Mouse (Mus musculus): ENCODE measurements around the gene Gse1.

Gene Gse1

DNA sequence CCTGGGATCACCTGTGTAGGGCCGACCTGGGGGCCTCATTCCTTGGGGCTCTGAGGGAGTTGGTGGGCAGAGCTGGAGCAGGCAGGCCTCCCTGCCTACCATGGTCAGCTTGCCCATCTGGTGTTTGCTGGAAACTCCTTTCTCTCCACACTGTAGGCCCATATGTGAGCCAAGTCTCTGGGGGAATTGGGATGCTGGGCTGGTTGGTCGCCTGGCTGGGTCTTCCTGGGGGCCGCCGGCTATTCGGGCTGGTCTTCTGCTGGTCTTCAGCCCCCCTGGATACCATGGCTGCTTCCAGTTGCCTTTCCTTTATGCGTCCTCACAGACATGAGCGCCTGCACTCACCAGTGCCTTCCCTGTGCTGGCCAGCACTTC is 293.3 kb downstream of the Gse1 start:
- no peak for DNase-seq

DNA sequence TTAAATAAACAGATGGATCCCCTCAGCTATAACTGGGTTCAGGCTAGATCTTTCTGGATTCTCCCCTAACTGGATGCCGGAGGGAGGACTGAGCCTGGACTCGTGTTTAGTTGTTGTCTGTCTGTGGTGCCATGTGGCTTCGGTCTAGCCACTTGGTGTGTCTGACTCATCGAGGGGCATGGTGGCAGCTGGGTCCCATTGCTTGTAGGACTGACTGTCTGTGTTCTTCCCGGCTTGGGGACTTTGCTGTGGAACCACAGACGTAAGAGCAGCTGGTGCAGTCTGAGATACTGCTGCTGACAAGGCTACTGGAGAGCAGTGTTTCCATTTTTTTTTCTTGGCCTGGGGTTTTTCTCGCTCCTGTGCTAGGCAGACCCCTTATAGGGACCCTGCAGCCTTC is 295.4 kb downstream of the Gse1 start:
- DNase-seq = no peak

DNA sequence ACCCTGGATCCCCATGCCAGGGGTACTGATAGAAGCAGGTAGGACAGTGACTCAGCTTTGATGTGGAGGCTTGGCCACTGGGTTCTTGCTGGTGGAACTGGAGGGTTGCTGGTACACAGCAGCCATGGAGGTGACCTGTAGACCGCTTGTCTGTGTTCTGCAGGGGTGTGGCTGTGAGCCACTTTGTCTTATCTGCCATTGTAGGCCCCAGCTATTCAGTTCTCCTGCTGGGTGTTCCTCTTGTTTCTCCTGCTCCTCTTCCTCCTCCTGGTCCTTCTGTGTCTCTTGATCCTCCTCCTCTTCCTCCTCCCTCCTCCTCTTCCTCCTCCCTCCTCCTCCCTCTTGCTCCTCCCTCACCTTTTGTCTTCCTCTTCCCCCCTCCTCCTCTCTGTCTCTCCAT is 296.9 kb downstream of the Gse1 start:
- no peak for DNase-seq

DNA sequence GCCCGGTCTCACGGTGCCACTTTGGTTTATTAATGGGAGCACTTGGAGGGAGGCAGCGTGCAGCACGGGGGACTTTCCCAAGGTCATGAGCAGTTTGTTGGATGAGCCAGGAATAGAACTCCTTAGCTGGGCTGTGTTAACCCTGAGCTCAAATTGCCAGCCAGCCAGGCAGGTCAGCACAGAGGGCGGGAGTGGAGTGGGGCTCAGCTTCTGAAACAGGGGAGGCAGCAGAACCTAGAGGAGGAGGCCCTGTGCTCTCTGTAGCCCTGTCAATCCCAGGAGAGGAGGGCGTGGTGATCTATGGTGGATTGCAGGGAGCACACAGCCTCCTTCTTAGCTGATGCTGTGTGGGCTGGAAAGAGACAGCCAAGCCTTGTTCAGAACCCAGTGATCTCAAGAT is 297.6 kb downstream of the Gse1 start:
- DNase-seq = no peak

DNA sequence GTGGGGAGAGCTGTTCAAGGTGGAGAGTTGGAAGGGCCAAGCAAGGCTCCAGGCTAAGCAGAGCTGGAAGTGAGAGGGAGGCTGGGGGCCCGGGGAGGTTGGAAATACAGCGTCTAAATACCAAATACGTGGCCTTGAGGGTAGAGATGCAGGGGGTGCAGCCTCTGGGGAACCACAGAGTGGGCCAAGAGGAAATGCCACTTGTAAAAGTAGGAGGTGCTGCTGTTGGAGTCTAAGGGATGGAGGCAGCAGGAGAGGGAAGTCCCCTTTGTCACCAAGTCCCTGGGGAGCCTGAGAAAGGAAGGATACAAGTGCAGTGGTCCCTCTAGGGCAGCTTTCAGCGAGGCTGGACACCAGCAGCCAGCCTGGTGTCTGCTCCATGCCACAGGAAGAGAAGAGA is 298.3 kb downstream of the Gse1 start:
- no peak for DNase-seq

DNA sequence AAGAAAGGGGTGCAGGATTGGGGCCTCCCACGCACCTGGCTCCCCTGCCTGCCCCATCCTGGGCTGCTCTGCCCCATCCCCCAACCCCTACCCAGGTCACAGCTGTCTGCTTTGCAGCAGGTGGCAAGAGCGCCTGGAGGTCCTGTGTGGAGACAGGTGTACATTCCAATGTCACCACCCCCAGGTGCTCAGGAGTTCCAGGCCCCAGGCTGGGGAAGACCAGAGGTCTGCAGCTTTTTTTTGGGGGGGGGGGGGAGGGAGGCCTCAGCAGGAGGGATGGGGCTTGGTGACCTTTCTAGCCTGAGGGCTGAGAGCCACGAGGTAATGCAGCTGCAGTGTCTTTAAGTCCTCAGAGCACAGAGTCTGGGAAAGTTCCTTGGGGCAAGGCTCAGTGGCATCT is 300.1 kb downstream of the Gse1 start:
- DNase-seq = no peak

DNA sequence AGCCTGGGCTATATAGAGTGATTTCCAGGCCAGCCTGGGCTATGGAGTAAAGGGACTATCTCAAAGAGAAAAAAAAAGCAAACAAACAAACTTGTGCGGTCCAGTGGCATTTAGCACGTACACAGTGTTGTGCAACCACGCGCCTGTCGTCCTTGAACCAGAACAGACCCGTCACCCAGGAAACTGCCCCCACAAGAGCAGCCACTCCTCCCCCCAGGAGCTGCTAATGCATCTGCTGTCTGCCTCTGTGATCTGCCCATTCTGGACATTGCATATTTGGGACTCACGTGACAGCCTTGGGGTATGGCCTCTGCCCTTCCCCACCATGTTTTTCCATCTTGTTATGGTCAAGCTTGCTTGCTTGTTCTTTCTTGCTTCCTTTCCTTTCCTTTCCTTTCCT is 301.0 kb downstream of the Gse1 start:
- DNase-seq = no peak

DNA sequence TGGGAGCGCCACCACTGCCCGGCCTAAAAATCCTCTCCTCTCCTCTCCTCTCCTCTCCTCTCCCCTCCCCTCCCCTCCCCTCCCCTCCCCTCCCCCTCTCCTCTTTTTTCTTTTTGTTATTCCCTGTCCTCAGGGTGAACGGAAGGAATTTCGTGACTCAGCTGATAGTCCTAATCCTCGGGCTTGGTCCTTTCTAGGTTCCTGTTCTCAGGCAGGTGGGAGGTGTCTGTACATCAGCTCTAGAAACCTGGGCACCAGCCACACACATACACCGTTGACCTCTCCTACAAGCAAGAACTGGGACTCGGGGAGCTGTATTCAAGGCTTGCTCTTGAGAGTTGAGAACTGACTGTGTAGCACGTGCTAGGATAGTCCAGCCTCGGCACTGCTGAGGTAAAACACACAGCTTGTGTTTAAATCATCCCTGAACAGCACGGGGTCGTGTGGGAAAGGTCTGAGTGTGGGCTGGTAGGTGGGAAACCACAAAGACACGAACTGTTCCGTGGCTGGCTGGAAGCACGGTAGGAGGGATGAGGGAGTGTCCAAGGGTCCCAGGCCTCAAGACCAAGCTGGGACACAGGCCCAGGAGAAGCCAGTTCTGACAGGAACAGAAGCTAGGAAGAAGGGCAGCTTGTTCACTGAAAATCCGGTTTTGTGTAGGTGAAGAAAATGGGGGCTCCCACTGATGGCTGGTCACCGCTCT is 302.8 kb downstream of the Gse1 start:
- DNase-seq = no peak

DNA sequence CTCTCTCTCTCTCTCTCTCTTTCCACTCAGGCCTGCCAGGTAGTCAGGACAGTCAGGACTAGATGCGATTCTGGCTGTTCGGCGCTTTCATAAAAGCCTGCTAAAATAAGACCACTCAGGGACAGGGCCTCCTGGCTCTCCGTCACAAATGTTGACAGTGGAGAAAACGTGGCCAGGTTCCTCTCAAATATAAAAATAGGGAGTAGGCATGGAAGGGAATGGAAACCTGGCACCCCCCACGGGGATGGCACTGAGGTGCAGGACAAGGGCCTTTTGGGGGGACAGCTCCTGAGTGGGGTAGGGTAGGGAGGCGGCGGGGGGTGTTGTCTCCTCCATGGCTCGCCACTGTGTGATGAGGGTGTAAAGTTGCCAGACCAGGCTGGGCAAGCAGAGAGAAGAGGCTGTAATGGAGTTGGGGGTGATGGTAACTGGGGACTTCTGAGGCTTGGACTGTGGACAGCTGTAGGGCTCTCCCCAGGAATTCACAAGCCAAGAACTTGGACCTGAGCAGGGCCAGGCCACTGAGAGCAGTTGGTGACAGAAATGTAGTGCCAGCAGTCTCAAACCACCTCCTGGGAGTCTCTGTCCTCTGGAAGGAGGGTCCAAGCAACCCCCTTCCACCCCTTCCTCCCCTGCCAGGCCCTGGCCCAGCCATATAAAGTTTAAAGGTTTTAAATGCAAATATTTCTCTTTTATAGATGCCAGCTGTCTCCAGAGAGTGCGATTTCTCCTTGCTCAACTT is 303.7 kb downstream of the Gse1 start:
- no peak for DNase-seq

DNA sequence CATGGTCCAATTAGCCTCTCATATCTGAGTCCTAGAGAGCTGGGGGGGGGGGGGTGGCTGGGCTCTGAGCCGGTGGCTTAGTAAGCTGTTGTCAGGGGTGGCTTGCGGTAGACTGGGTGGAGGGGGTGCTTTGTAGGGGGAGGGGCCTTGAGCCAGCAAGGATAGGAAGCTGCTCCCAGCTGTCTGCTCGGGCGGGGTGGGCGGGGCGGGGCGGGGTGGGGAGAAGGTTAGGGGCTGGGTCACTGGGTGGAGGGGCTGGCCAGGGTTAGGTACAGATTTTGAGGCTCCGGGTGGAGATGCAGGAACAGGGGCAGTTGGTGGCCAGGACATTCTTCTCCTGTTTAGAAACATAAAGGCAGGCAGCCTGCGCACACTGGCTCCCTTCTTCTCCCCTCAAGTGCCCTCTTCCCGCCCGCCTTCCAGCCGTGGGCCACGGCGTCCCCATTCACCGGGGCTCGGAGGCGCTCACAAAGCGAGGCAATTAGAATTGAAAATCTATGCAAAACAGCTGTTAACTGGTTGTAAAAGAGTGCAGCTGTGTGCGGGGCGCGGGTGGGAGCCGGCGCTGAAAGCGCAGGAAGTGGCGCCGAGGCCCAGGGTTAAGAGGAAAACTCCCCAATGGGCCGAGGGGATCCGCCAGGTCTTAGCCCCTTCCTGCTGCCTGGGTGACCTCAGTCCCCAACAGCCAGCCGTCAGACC is 304.4 kb downstream of the Gse1 start:
- no peak for DNase-seq

DNA sequence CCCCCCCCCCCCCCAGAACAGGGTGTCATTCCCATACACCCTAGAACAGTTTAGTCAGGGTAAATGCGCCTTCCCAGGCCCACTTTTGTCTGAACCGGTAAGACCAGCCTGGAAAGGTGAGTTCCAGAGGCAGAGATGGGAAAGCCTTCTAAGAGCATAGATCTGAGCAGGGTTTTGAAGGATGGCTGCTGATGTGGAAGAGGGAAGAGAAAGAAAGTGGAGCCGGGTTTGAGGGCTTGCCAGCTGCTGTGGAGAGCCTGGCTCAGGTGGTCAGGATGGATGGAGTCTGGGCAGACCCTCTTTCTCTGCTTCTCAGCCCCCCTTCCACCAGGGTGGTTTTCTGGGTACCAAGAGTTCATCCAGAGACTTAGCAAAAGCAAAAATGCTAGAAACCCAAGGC is 305.1 kb downstream of the Gse1 start:
- DNase-seq = no peak

DNA sequence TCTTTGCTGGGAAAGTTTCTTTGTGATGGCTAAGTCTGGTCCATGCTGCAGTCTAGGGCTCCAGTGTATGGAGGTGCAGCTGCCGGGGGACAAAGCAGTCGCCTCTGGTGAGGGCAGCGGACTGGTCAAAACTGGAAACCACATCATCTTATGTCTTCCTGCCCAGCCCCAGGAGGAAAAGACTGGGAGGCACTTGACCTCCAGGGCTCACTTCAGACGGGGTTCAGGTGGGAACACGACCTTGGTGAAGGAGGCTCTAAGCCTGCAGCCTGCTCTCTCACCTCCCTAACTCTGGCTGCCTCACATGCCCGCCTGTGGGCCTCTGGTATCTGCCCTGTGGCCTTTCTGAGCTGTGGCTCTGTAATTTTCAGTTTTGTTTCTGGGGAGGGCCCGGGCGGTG is 305.8 kb downstream of the Gse1 start:
- no peak for DNase-seq

DNA sequence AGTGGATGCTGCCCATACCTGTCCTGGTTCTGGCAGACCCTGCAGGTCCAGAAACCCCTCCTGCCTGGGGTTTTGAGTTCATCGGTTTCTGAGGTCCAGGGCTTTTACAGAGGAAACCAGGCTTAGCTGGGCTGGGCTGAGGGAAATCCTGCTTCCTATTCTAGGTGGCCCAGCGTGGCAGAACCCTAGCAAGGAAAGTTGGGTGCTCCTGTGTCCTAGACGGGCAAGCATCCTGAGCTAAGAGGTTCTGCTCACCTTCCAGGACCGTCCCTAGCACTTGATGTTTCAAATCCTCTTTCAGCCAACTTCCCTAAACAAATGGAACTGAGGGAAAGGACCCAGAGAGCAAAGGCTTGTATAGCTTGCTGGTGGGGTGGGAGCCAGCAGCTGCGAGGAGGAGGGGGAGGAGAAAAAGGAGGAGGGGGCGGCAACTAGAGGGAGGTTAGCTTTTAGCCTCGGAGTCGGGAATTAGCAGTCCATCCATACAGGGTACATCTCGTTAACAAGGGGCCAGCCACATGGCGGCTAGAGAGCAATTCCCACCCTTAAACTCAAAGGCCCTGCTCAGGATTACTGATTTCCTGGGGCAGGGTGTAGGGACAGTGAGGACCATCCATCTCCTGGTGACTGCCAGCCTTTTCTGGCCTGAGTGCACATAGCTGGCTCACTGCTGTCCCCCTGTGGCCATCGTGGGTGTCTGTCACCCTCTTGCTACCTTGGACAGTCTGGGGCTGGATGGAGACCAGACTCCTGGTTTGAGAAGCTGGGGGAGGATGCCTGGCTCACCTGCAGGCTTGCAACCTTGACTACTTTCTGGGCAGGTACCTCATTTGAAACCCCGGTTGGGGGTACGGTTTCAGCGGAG is 306.5 kb downstream of the Gse1 start:
- DNase-seq = peak; percentile 89

DNA sequence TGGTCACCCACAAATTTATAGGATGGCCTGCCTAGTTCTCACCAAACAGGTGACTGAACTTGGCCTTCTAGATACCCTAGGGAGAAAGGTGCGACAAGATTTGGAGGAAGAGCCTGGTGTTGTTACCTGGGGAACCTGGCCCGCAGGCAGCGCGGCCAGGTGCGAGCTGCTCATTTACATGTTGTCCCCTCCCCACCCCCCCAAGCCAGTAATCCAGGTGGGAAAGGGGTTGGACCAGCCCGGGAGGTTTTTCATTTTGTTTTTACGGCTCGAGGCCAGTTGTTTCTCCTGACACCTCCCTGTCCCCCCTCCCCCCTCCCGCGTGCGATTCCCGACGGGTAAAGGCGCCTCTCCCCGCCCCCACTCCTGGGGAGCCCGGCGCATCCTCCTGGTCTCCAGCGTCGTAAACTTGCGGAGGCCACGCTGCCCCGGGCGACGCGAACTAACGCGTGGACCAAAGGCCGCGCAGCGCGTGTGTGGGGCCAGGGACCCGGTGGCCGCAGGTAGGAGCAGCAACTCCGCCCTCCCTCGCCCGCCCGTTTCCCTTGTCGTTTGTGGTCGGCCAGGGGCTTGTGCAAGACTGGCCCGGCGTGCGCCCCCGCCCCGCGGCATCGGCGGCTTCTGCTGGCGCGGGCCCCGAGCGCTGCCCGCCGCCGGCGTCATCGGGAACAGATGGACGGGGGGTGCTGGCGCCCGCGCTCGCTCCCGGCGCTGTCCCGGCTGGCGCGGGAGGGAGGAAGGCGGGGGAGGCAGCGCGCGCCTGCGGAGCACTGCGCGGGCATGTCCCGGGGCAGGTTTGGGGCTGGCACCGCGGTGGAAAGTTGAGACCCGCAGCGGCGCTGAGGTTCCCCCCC is 307.4 kb downstream of the Gse1 start:
- DNase-seq = peak; percentile 83

DNA sequence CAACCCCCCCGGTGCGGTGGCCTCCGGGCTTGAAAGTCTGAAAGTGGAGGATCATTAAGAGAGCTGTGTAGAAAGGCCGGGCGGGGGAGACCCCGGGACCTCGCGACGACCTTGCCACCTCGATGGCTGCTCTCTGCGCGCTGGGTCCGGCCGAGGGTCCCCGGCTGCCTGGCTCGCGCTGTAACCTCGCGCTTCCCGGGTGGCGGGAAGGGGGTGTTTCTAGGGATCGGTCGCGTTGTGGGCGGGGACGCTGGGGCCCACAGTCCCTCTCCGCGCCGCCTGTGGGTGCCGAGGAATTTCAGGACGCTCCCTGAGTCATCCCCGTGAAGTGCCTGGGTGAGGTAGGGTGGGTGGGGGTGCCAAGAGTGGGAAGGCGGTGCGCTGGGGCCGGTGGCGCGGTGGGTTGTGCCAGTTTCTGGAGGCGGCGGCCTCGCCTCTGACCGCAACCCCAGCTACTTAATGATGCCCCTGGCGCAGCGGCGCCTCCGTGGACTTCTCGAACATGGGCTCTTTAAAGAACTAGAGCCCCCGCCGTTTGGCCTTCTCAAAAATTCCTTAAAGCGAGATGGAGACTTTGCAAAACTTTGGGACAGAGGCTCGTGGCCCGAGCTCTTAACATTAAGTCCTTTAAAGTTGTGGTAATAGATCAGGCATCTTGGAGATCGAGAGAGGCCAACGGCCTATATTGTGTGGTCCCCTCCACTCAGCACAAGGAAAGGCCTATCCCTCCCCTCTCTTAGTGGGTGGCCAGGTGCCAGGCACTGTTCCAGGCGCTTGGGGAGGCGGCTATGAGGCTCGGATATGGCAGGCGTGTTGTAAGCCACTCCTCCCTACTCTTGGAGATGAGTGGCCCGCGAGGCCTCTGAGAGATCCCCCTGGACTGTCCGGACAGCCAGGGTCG is 308.3 kb downstream of the Gse1 start:
- DNase-seq = peak; percentile 60

DNA sequence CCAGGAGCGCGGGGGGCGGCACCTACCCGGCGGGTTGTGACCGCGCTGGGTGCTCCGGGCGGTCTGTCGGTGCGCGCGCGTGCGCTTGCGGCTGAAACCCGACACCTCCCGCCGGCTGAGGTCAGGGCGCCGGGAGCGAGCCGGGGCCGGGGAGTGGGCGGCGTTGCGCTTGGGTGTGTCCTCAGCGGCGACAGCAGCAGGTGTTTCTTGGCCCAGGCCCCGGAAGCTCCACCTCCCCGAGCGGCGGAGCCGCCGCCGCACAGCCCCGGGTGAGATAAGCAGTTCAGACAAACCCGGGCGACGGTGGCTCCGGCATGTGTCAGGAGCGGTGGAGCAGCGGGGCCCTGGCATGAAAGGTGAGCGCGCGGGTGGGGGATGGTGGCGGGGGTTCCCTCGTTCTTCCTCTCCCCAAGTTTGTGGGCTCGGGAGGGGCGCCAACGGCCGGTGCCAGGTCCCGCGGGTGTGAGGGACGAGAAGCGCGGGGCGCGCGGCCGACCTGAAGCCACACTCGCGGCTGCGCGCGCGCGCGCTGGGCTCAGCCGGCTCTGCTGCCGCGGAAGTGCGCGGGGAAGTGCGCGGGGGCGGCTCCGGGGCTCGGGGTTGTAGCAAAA is 309.1 kb downstream of the Gse1 start:
- peak; percentile 81 for DNase-seq

DNA sequence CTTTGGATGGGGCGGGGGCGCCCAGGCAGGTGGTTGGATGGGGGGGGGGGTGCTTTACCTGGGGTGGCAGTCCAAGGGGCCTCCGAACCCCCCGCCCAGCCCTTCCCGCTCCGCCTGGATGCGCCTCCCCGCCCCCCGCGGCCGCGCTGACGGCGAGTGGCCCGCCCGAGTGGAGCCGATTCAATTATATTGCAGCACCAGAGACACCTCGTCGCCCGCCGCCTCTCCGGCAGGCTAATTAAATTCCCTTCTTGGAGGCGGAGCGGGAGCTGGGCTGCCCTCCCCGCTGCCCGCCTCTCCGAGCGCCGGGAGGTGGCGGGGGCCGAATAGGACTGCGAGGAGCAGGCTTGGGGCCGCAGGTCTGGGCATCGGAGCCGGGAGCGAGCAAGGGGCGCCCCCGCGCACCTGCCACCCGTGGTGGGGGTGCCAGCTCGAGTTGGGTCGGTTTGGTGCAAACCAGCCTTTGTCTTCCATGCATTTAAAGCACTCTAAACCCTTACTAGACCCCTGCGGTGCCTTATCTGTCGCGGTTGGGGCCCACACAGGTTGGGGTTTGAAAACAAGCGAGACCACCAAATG is 309.7 kb downstream of the Gse1 start:
- DNase-seq = peak; percentile 80

DNA sequence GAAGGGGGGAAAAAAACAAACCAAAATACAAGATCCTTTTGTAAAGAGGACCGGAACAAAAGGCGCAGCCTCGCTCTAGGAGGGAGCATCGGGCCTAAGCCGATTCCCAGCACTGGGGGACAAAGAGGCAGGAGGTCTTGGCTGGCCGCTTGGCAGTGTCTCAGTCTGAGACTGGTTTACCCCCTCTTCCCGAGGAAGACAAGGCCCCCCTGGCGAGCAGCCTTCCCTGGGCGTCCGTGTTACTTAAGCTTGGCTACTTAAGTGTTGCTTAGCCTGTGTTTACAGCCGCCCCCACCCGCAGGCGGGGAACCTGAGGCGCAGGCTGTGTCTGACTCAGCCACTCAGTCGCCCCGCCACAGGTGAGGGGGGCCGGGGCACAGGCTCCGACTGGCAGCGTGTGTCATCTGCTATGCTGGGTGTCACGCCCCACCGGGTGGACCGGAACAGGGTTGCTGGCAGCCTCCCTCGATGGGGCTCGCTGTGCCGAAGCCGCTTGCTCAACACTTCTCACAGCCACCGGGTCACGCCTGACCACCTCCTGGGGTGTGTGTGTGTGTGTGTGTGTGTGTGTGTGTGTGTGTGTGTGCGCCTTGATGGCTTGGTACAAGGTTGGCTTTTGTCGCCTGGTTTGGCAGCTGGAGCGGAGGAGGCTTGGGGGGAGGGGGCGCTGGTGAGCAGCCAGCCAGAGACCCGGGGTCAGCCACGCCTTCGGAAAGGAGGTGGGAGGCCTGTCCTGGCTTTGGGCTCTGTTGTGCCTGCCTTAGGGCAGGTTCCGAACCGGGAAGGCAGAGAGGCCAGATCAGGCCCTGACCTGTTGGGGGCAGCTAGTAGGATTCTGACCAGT is 310.4 kb downstream of the Gse1 start:
- DNase-seq = peak; percentile 71

DNA sequence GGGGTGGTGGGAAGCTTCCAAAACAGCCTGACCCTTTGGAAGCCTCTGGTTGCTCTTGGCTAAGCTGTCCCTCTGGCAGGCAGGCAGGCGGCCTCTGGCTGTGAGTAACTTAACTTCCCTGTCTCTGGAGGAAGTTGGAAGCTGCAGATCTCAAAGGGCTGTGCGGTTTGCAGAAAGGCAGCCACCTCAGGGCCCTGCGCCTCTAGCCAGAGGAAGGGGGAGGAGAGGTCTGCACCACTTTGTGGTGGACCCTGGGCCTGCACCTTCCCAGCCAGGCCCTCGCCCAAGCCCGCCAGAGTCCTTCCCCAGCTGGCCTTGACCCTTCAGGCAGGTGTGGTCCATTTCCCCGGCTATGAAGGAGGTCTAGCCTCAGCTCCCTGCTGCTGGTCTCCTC is 311.1 kb downstream of the Gse1 start:
- DNase-seq = no peak

Data from cerebellum, adult 8-10 months (tissue).